Mouse (Mus musculus) heart, embryonic 12.5 days (tissue): ENCODE results near the gene Zfp3. TPM values are rescaled to one million over a fixed set of nuclear protein-coding genes. Genes with fewer than 3 reads are reported as not detected.
A peak's percentile ranks its signal among the peaks of the same experiment; 100 is the strongest.

Experiments used
- ATAC-seq: fragments of 200-750 bp; cut with Nextera tagmentation; 2 replicates; pipeline ENCODE4 v1.8.0; 2017; ENCODE audit warnings: moderate TSS enrichment, moderate library complexity; ENCODE audit not compliant: insufficient number of reproducible peaks, low FRiP score
- H3K27ac ChIP-seq: fragments of 300-500 bp; sonication (generic); 2 replicates; pipeline ENCODE4 v1.5.1; 2016; ENCODE audit warnings: mild to moderate bottlenecking, moderate library complexity; ENCODE audit not compliant: poor library complexity, severe bottlenecking
- H3K27me3 ChIP-seq: fragments of 300-500 bp; sonication (generic); replicated peaks from 2 replicates; pipeline ENCODE4 v1.6.1; 2016; ENCODE audit warnings: mild to moderate bottlenecking, moderate library complexity
- H3K36me3 ChIP-seq: fragments of 300-500 bp; sonication (generic); 2 replicates; pipeline ENCODE4 v1.6.1; 2016; ENCODE audit warnings: mild to moderate bottlenecking, moderate library complexity
- H3K4me1 ChIP-seq: fragments of 300-500 bp; sonication (generic); replicated peaks from 2 replicates; pipeline ENCODE4 v1.6.1; 2016; ENCODE audit warnings: mild to moderate bottlenecking
- H3K4me2 ChIP-seq: fragments of 300-500 bp; sonication (generic); 2 replicates; pipeline ENCODE4 v1.6.1; 2016; ENCODE audit warnings: mild to moderate bottlenecking, moderate library complexity
- H3K4me3 ChIP-seq: fragments of 300-500 bp; sonication (generic); 2 replicates; pipeline ENCODE4 v1.5.1; 2016; ENCODE audit warnings: mild to moderate bottlenecking
- H3K9ac ChIP-seq: fragments of 300-500 bp; sonication (generic); 2 replicates; pipeline ENCODE4 v1.6.1; 2016; ENCODE audit warnings: mild to moderate bottlenecking, moderate library complexity
- H3K9me3 ChIP-seq: fragments of 300-500 bp; sonication (generic); replicated peaks from 2 replicates; pipeline ENCODE4 v1.6.1; 2016; ENCODE audit warnings: mild to moderate bottlenecking, moderate library complexity
- WGBS: fragments of 180-500 bp; shearing (Covaris S2); methylation state at CpG from one replicate; pipeline ENCODE4 v1.1.7; 2016; 5-methylcytosine and 5-hydroxymethylcytosine counted together
- polyA plus RNA-seq: library from polyadenylated mRNA; unstranded; fragments of >200 nt; fragmentation: Nextera tagmentation; extraction: Ambion mirVana; gene quantifications from 2 replicates; pipeline ENCODE4 v1.2.1, GENCODE M21; 2016

Gene Zfp3
- polyA plus RNA-seq, 1 experiment from 2014 or later: 7.3 TPM

- H3K4me3 ChIP-seq: no peak overlapping the region
- H3K27ac ChIP-seq: no peak overlapping the region
- no peaks in the 10 kb centered on the region for H3K9me3 ChIP-seq
- H3K9ac ChIP-seq: no peak overlapping the region
- WGBS: 39% methylated on average over 3 of the region's 3 CpGs
- H3K4me2 ChIP-seq: no peak overlapping the region
- no peak for ATAC-seq
- H3K27me3 ChIP-seq: no peaks in the 10 kb centered on the region
- no peaks in the 10 kb centered on the region for H3K36me3 ChIP-seq
- H3K4me1 ChIP-seq: peaks cover 8% of the 10 kb centered on the region; the same call in 1 of the 2 replicates
Measured at GRCm38 (mm10) chr11:70808101-70808500, 44.1 kb downstream of the Zfp3 start.

GRCm38 (mm10) chr11:70809011-70809410, 45.0 kb downstream of the Zfp3 start:
- no peak overlapping the region for H3K4me3 ChIP-seq
- 25% methylated on average over 1 of the region's 1 CpGs for WGBS
- H3K9me3 ChIP-seq: no peaks in the 10 kb centered on the region
- no peak overlapping the region for H3K27ac ChIP-seq
- no peak overlapping the region for H3K4me2 ChIP-seq
- no peaks in the 10 kb centered on the region for H3K36me3 ChIP-seq
- H3K4me1 ChIP-seq: peaks cover 8% of the 10 kb centered on the region; the same call in 1 of the 2 replicates
- H3K9ac ChIP-seq: no peak overlapping the region
- no peak for ATAC-seq
- H3K27me3 ChIP-seq: no peaks in the 10 kb centered on the region

GRCm38 (mm10) chr11:70811041-70811440, 47.0 kb downstream of the Zfp3 start:
- Histone ChIP-seq H3K9me3 (no peaks in the 10 kb centered on the region), H3K27me3 (no peaks in the 10 kb centered on the region), H3K27ac (no peak overlapping the region), H3K4me3 (no peak overlapping the region), H3K36me3 (no peaks in the 10 kb centered on the region), H3K4me2 (no peak overlapping the region), H3K9ac (no peak overlapping the region), H3K4me1 (no peaks in the 10 kb centered on the region)
- no peak for ATAC-seq
- 88% methylated on average over 5 of the region's 5 CpGs for WGBS

GRCm38 (mm10) chr11:70811471-70812240, 47.6 kb downstream of the Zfp3 start:
- Histone ChIP-seq H3K9me3 (no peaks in the 10 kb centered on the region), H3K9ac (no peak overlapping the region), H3K4me1 (no peaks in the 10 kb centered on the region), H3K27ac (no peak overlapping the region), H3K36me3 (no peaks in the 10 kb centered on the region), H3K4me2 (no peak overlapping the region), H3K4me3 (no peak overlapping the region), H3K27me3 (no peaks in the 10 kb centered on the region)
- 66% methylated on average over 13 of the region's 13 CpGs for WGBS
- ATAC-seq: no peak

- ATAC-seq: no peak
- WGBS: 70% methylated on average over 7 of the region's 7 CpGs
- Histone ChIP-seq H3K4me3 (no peak within 1 kb of the TSS), H3K9ac (no peak within 1 kb of the TSS), H3K27ac (no peak within 1 kb of the TSS), H3K27me3 (no peaks in the 10 kb centered on the region), H3K9me3 (0 out of 2 replicates have a peak, but pooled peaks cover 2% of the 10 kb centered on the region), H3K4me1 (no peaks in the 10 kb centered on the region), H3K4me2 (no peak within 1 kb of the TSS), H3K36me3 (no peaks in the 10 kb centered on the region)
Measured at GRCm38 (mm10) chr11:70812365-70812764, 48.4 kb downstream of the Zfp3 start, which contains the start of gene Scimp. TSS of gene Scimp (minus strand) at chr11:70812586.

- Histone ChIP-seq H3K9ac (no peak overlapping the region), H3K4me3 (no peak overlapping the region)
- ATAC-seq: no peak
Measured at GRCm38 (mm10) chr11:70815071-70815470, 51.1 kb downstream of the Zfp3 start.

GRCm38 (mm10) chr11:70815498-70816078, 51.6 kb downstream of the Zfp3 start:
- ATAC-seq: no peak
- Histone ChIP-seq H3K9ac (no peak overlapping the region), H3K4me3 (no peak overlapping the region), H3K36me3 (no peaks in the 10 kb centered on the region), H3K27me3 (no peaks in the 10 kb centered on the region), H3K4me1 (no peaks in the 10 kb centered on the region), H3K9me3 (0 out of 2 replicates have a peak, but pooled peaks cover 2% of the 10 kb centered on the region), H3K27ac (no peak overlapping the region), H3K4me2 (no peak overlapping the region)
- 24% methylated on average over 6 of the region's 6 CpGs for WGBS

More at GRCm38 (mm10) chr11:70815071-70815470, 51.1 kb downstream of the Zfp3 start:
- Histone ChIP-seq H3K27me3 (no peaks in the 10 kb centered on the region), H3K4me2 (no peak overlapping the region), H3K36me3 (no peaks in the 10 kb centered on the region), H3K27ac (no peak overlapping the region), H3K4me1 (no peaks in the 10 kb centered on the region), H3K9me3 (0 out of 2 replicates have a peak, but pooled peaks cover 2% of the 10 kb centered on the region)
- WGBS: 78% methylated on average over 8 of the region's 8 CpGs

- ATAC-seq: no peak
- WGBS: 50% methylated on average over 4 of the region's 4 CpGs
Measured at GRCm38 (mm10) chr11:70816770-70817169, 52.8 kb downstream of the Zfp3 start.

GRCm38 (mm10) chr11:70820120-70820519, 56.1 kb downstream of the Zfp3 start:
- Histone ChIP-seq H3K9me3 (0 out of 2 replicates have a peak, but pooled peaks cover 2% of the 10 kb centered on the region), H3K4me2 (no peak overlapping the region), H3K36me3 (no peaks in the 10 kb centered on the region), H3K9ac (no peak overlapping the region), H3K4me1 (peaks cover 12% of the 10 kb centered on the region), H3K27me3 (no peaks in the 10 kb centered on the region), H3K4me3 (no peak overlapping the region), H3K27ac (no peak overlapping the region)
- WGBS: 78% methylated on average over 8 of the region's 8 CpGs
- ATAC-seq: no peak

More at GRCm38 (mm10) chr11:70816770-70817169, 52.8 kb downstream of the Zfp3 start:
- 0 out of 2 replicates have a peak, but pooled peaks cover 2% of the 10 kb centered on the region for H3K9me3 ChIP-seq
- H3K4me2 ChIP-seq: no peak overlapping the region
- H3K27me3 ChIP-seq: no peaks in the 10 kb centered on the region
- H3K4me1 ChIP-seq: peaks cover 1% of the 10 kb centered on the region; the same call in 1 of the 2 replicates
- H3K9ac ChIP-seq: no peak overlapping the region
- no peak overlapping the region for H3K27ac ChIP-seq
- no peaks in the 10 kb centered on the region for H3K36me3 ChIP-seq
- H3K4me3 ChIP-seq: no peak overlapping the region

GRCm38 (mm10) chr11:70821728-70822591, 58.0 kb downstream of the Zfp3 start:
- WGBS: 43% methylated on average over 17 of the region's 17 CpGs
- Histone ChIP-seq H3K27ac (peak overlapping the region; percentile 10; the same call in 1 of the 2 replicates), H3K4me1 (peaks cover 12% of the 10 kb centered on the region), H3K9ac (no peak overlapping the region), H3K36me3 (no peaks in the 10 kb centered on the region), H3K4me2 (peak overlapping the region; percentile 41), H3K27me3 (no peaks in the 10 kb centered on the region), H3K4me3 (no peak overlapping the region), H3K9me3 (0 out of 2 replicates have a peak, but pooled peaks cover 2% of the 10 kb centered on the region)
- no peak for ATAC-seq
